Mouse (Mus musculus) left cerebral cortex, adult 2 months (tissue): Measurements from ENCODE around the gene St6galnac5. TPM values are rescaled to one million over a fixed set of nuclear protein-coding genes. Genes with fewer than 3 reads are reported as not detected.

ENCODE experiments used
- DNase-seq, 2 experiments: peaks; one replicate each; pipeline ENCODE4 v3.0.0; 2021 to 2022; ENCODE audit warnings: low spot score in 2 of 2, mixed read lengths in 1 of 2; ENCODE audit errors: extremely low spot score in 1 of 2
- H3K27ac ChIP-seq: fragments of 200-600 bp; 2 replicates; pipeline ENCODE4 v1.8.1; 2022
- H3K4me3 ChIP-seq: fragments of 200-600 bp; 2 replicates; pipeline ENCODE4 v1.8.1; 2022
- CTCF ChIP-seq: fragments of 200-600 bp; IDR thresholded peaks from 2 replicates; pipeline ENCODE4 v1.8.1; 2022; ENCODE audit warnings: antibody characterized with exemption, mild to moderate bottlenecking, moderate library complexity
- intact Hi-C: fragments of 180-260 bp; cut with DNase I; formaldehyde crosslinking; loops from one replicate; pipeline ENCODE4 v1.15.1; 2025
- total RNA-seq, 2 experiments: library from RNA; stranded (reverse); gene quantifications; 2 replicates each; pipeline ENCODE4 v1.2.3; 2021

Gene St6galnac5
- total RNA-seq, 2 experiments from 2014 or later: 36.8 to 38.0 TPM

DNA sequence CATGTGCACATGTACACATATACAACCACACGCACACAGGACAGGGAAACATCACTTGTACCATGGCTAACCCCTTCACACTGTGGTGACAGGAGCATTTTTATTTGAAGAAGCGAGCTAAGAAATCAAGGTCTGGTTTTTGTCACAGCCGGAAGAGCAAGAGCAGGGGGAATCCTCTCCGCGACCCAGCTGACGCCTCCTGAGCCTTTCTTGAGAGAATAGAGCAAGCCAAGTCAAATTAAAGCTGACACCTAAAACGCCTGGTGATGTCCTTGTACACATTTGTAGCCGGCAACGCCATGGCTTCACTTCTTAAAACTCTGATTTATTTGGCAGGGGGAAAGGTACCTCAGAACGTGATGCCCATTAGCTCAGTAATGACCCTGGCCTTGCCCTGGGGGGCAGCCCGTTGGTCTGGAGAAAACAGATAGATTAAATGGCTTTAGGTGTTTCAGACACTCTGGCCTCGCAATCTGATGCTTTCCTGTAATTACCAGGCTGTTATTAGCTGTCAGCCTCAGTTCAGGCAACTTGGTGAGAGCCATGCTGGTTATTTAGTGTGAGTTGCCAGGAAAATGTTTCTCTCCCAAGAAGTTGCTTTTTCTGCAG is 126.9 kb downstream of the St6galnac5 start:
- no peak for TF ChIP-seq CTCF
- no peak overlapping the region for H3K4me3 ChIP-seq
- H3K27ac ChIP-seq: no peak overlapping the region
- intact Hi-C loops: no loop called here
- DNase-seq: no peak

DNA sequence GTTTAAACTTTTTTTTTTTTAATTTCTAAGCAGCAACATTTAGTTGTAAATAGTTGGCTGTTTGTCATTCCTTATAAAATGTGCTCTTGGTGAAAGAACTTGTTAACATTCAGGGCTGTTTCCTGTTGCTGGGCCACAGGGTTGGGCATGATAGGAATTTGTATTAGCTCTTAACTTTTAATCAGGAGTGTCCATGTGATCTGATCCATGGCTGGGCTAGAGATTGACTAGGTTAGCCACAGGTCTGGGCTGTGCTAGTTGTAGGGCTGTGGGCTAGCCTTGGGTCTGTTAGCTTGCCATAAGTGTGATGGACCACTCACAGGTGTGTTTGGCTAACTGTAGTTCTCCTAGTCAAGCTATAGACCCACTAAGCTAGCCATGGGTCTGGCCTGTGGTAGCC is 138.1 kb downstream of the St6galnac5 start:
- intact Hi-C loops: no loop called here
- TF ChIP-seq CTCF: no peak
- DNase-seq: no peak
- H3K4me3 ChIP-seq: no peak overlapping the region
- H3K27ac ChIP-seq: no peak overlapping the region

DNA sequence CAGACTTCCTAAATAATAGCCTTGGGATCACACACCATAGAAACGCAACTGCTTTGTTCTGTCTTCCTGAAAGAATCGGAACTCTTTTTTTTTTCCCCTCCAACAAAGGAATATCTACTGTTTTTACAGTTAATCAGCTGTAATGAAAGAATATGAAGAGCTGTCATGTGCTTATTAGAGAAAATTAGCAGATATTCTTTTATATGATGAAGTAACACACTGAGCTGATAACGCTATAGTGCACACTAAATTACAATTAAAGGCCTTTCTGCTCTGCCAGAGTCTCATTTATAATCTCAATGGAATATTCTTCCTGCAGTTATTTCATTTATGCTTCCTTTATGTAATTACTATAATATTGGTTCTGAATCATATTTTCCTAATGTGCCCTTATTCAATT is 139.4 kb downstream of the St6galnac5 start:
- intact Hi-C loops: no loop called here
- Histone ChIP-seq H3K27ac (no peak overlapping the region), H3K4me3 (no peak overlapping the region)
- TF ChIP-seq CTCF: no peak
- no peak for DNase-seq

DNA sequence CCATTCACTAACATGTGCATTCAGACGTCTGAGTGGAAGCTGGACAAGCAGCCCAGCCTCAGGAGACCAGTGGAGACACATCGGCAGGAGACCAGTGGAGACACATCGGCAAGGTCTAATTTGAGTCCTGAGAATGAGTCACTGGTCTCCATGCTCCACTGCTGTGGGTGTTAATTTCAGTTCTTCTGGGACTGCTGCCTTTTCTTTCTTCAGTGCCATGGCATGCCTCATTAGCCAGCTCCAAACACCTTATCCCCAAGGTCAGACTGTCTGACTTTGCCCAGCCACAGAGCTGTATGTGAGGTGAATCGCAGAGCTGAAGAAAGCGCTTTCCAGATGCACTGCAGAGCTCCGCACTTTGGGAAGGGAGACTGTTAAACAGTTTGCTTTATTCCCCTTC is 140.8 kb downstream of the St6galnac5 start:
- Histone ChIP-seq H3K27ac (peak overlapping the region; percentile 58), H3K4me3 (no peak overlapping the region)
- intact Hi-C loops: no loop called here
- DNase-seq: no peak
- no peak for TF ChIP-seq CTCF

DNA sequence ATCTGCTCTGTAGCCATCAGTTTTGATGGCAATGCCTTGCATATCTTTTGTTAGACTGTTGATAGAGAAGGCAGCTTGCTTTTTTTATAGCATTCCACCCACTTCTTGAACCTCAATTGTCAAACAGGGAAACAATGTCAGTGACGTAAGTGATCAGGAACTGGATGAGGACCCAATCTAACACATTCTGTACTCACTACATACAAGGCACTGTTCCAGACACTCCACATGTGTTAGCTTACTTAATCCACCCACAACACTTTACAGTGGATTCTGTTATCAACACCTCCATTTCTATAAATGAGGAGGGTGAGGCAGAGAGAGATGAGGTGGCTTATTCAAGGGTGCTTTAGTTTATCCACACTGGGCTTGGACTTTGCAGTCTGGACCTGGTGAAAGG is 144.1 kb downstream of the St6galnac5 start:
- Histone ChIP-seq H3K4me3 (no peak overlapping the region), H3K27ac (peak overlapping the region; percentile 59)
- no peak for DNase-seq
- intact Hi-C loops: loop anchor here (2.0 to 5.0 kb wide), 2 partner anchors 27 to 144 kb away; partner anchors contain the start of gene St6galnac5
- TF ChIP-seq CTCF: no peak

DNA sequence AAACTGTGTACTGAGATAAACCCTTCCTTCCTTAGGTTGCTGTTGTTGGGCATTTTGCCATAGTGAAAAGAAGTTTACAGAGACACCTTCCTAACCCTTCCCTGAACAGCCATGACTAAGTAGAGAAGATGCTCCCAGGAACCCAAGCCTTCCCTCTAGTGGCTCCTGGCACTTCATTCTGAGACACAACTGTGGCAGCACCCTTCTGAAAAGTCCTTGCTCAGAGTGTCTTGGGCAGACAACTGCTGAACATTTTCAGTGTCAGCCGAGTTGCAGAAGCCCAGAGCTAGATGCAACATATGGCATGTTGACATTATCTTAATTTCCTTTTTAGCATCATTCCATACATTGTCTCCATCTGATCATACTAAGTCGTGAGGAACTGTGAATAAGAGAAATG is 144.6 kb downstream of the St6galnac5 start:
- intact Hi-C loops: loop anchor here (5.0 kb wide), 1 partner anchor 145 kb away; the partner anchor contains the start of gene St6galnac5
- no peak overlapping the region; the same call in 1 of the 2 replicates for H3K27ac ChIP-seq
- TF ChIP-seq CTCF: peak; percentile 12
- no peak overlapping the region for H3K4me3 ChIP-seq
- DNase-seq: no peak

DNA sequence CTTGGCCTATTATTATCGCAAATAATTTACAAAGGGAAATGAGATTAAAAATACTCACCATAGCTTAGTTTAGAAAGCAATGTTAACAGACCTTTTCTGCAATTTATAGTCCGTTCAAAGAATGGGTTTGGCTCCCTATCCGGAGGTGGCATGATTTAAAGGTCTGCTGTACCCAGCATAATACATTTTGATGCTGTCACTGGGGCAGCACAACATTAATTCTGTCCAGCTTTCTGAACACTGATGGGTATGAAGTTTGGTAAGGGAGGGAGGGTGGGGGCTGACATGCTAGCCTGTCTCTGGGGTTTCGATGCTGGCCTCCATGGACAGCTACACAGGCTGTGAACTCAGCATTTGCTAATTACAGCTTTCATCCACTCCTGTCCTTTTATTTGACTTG is 149.6 kb downstream of the St6galnac5 start:
- no peak overlapping the region for H3K4me3 ChIP-seq
- no peak for TF ChIP-seq CTCF
- intact Hi-C loops: no loop called here
- no peak overlapping the region for H3K27ac ChIP-seq
- DNase-seq: no peak

DNA sequence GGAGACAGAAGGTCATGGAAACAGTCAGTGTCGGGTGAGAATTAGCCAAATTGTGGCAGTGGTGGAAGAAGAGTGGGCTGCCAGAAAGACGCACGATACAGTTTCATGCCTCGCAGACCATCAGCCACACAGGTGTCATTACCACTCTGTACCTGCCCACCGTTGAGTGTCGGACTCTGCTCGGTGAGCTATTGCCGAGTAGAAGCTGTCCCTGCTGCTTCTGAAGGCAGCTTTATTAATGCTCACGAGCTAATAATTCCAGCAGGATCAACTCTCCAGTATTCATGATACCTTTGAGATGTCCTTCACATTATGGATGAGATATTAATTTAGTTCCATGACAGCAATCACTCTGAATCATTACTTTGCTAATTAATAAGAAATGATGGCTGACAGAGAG is 150.1 kb downstream of the St6galnac5 start:
- H3K27ac ChIP-seq: no peak overlapping the region
- intact Hi-C loops: no loop called here
- no peak overlapping the region for H3K4me3 ChIP-seq
- no peak for TF ChIP-seq CTCF
- no peak for DNase-seq

DNA sequence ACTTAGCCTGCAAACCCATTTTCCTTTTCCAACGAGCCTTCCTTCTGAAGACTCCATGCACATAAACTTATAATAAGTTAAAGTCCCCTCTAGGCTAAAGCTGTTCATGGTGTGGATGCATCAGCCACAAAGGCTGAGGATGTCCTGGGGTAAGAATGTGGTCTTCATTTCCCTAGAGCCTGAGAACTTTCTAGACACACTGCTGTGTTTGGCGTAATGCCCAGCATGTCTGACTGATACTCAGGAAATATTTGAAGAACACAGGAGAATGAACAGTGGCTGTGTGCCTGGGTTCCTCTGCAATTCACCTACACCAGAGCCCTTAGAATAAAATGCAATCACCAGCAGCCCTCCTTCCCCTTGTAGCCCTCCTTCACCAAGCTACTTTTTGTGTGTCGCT is 150.7 kb downstream of the St6galnac5 start:
- H3K4me3 ChIP-seq: no peak overlapping the region
- intact Hi-C loops: no loop called here
- H3K27ac ChIP-seq: no peak overlapping the region
- TF ChIP-seq CTCF: no peak
- no peak for DNase-seq

DNA sequence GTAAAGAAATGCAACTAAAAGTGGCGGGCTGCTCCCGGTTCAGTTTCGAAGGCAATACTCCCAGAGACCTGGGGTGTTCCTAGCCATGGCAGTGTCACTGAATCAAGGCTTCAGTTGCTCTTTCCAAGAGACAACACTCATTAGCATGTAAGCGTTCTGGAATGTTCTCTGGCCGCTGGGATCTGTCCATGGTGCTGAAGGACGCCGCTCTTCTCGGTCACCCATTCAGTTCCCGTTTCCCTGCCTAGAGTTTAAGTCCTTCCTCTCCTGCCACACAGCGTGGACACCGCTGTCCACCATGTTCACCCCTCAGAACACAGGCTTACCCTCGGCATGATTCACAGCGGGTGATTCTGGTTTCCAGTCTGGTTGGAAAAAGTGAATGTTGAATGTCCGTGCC is 160.8 kb downstream of the St6galnac5 start:
- TF ChIP-seq CTCF: no peak
- DNase-seq: no peak
- no peak overlapping the region for H3K4me3 ChIP-seq
- intact Hi-C loops: no loop called here
- no peak overlapping the region for H3K27ac ChIP-seq

DNA sequence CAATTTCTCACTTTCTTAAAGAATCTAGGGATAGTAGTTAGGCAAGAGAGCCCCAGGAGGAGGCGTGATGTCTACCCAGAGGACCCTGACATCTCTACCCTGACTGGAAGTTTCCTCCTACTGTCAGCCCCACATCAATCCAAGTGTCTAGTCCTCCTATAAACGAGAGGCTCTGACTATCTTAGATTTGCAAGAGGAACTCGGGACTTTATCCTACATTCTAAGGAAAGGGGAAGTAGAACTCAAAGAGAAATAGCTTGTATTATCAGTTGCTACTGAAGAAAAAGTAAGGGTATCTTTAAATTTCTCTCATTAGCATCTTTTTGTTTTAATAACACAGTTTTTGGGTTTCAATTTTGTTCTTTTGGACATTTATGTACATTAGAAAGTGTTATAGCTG is 161.6 kb downstream of the St6galnac5 start:
- no peak for DNase-seq
- Histone ChIP-seq H3K27ac (no peak overlapping the region), H3K4me3 (no peak overlapping the region)
- intact Hi-C loops: no loop called here
- no peak for TF ChIP-seq CTCF

DNA sequence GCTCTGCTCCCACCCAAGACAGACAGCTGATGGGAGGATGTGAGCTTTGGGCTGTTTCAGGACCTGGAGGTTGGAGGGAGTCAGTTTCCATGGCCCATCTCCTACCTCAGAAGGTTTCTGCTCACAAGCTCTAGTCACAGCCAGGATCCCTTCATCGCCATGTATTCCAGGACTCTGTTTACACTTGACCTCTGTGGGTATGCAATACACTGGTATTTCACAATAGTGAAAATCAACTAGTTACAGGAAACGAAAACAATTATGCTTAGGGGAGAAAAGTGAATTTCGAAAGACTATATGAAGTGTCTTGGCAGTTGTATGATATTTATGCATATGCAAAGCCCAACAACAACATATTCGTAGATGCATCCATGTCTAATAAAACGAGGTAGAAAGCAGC is 166.9 kb downstream of the St6galnac5 start:
- no peak overlapping the region for H3K4me3 ChIP-seq
- no peak for TF ChIP-seq CTCF

DNA sequence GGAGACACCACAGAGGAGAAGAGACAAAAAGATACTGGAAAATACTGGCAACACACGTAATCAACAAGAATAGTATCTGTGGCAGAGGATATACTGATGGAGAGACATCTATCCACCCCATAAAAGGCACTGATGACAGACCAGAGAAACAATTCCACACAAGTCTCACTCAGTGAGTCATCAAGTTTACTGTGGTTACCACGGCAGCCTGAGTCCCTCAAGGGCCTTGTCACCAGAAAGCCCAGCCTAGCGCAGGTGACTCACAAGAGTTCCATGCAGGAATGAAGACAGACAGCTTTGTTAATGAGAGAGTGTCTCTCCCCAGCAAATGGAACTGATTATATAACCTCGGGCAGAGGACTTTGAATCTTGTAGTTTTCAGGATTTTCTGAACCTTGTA is 168.1 kb downstream of the St6galnac5 start:
- TF ChIP-seq CTCF: no peak
- Histone ChIP-seq H3K27ac (no peak overlapping the region), H3K4me3 (no peak overlapping the region)
- no peak for DNase-seq
- intact Hi-C loops: no loop called here

More for the DNA sequence above, 166.9 kb downstream of the St6galnac5 start:
- intact Hi-C loops: no loop called here
- no peak overlapping the region for H3K27ac ChIP-seq
- no peak for DNase-seq
